Mouse (Mus musculus): ENCODE data around the gene P2rx4. TPM values are rescaled to one million over a fixed set of nuclear protein-coding genes. Genes with fewer than 3 reads are reported as not detected.
"Not testable (repeated sequence)": the region's sequence is repeated elsewhere in the genome, so short reads cannot be mapped to it uniquely, and the experiment has no call there.

The P2rx4 gene
- total RNA-seq (2014; rRNA removed) (11.6 and 17.4 TPM in 2 replicates), polyA plus RNA-seq (2015; fragmentation: Nextera tagmentation; extraction: Ambion mirVana) (21.1 and 21.7 TPM in 2 replicates)

DNA sequence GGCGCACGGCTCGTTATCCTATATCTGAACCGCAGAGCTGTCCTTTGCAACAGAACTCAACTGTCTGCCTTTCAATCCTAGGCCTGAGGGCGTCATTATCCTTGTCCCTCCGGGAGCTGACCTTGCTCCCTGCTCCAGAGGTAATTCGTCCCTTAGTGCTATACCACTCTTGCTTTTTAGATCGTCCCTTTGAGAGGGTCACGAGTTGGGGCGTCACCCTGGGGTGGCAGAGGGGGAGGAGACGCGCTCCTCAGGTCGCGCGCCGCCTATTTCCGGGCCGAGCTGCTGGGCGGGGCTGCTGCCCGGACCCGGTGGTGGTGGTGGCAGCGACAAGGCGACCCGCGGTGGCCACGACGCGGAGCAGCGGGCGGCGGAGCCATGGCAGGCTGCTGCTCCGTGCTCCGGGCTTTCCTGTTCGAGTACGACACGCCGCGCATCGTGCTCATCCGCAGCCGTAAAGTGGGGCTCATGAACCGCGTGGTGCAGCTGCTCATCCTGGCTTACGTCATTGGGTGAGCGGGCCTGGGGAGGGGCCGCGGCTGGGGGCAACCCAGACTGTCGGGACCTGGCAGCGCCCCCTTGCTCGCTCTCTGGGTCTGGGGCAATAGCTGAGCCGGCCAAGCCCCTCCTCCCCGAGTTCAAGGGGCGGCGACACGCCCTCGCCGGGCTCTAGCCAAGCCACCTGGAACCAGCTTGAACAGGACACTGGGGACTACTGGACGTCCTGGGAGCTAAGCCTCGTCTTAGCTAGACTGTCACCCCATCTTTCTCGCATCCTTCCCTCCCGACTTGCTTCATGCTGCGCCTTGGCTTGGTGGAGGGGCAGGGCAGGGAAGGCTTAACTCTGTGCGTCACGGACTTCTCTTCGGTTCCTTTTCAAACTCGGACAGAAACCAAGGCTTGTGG, at the start of gene P2rx4:
Gene P2rx4 (plus strand): TSS at position 269 of the 906 bp plus-strand sequence.
- H3K36me3 ChIP-seq (ENCODE audit: insufficient read depth, low read length): no peaks in the 10 kb centered on the region
- under 1% methylated on average over 65 of the region's 66 CpGs for WGBS
- no peaks in the 10 kb centered on the region for H3K9me3 ChIP-seq (ENCODE audit: low read length)
- peak within 1 kb of the TSS; percentile 81 for H3K9ac ChIP-seq (replicated peaks; ENCODE audit: low read length)
- H3K27ac ChIP-seq: peak within 1 kb of the TSS; percentile 95
- H3K27me3 ChIP-seq (ENCODE audit: insufficient read depth, low read length): no peaks in the 10 kb centered on the region
- ATAC-seq (peak; percentile 96), DNase-seq (ENCODE audit: low spot score) (peak; percentile 93)
- H3K4me3 ChIP-seq (ENCODE audit: low read length): peak within 1 kb of the TSS; percentile 60
- peak within 1 kb of the TSS; percentile 73 for H3K4me2 ChIP-seq (ENCODE audit: low read depth, low read length)
- peak; percentile 47; the same call in 1 of the 2 replicates for TF ChIP-seq CTCF (IDR thresholded peaks at IDR 0.05; ENCODE audit: low read depth)
- peaks cover 15% of the 10 kb centered on the region; the same call in 1 of the 2 replicates for H3K4me1 ChIP-seq (ENCODE audit: insufficient read depth, low read length)

DNA sequence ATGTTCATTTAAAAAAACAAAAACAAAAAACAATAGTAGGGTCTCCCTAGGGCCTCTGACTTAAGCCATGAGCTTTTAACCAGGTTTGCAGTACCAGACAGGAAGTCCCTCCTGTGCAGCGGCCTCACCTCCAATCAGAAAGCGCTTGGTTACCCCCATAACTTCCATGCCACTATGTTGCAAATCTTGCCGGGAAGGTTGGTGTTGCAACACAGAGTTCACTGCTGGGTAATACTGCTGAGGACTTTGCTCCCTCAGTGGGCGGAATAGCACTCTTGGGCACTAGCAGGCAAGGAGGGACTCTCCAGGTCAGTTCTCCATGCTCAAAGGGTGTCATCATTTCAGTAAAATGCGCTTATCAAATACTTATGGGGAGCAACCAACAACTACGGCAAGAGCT, 44.8 kb upstream of the P2rx4 start:
- ATAC-seq: no peak
- no peak for TF ChIP-seq CTCF (IDR thresholded peaks at IDR 0.05; ENCODE audit: low read depth)
- Histone ChIP-seq H3K9me3 (ENCODE audit: low read length) (no peaks in the 10 kb centered on the region), H3K9ac (replicated peaks; ENCODE audit: low read length) (no peak overlapping the region), H3K4me3 (ENCODE audit: low read length) (no peak overlapping the region), H3K27me3 (ENCODE audit: insufficient read depth, low read length) (no peaks in the 10 kb centered on the region), H3K36me3 (ENCODE audit: insufficient read depth, low read length) (no peaks in the 10 kb centered on the region), H3K4me2 (ENCODE audit: low read depth, low read length) (no peak overlapping the region), H3K27ac (no peak overlapping the region), H3K4me1 (ENCODE audit: insufficient read depth, low read length) (no peaks in the 10 kb centered on the region)
- 98% methylated on average over 6 of the region's 6 CpGs for WGBS
- DNase-seq (ENCODE audit: low spot score): no peak

DNA sequence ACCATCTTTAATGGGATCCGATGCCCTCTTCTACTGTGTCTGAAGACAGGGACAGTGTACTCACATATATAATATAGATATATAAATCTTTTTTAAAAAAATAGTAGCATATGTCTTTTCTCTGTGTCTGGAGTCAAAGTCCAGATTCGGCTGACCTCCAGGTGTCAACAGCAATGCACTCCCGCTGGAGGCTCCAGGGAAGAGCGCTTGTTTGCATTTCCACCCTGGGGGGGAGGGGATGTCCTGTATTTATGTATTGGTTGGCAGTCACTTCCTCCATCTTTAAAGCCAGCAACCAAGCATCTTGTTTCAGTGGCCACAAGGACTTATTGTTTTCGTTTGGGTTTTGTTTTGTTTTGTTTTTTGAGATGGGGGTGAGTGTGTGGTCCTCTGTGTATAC, 42.3 kb upstream of the P2rx4 start:
- no peak for ATAC-seq
- no peak overlapping the region for H3K9ac ChIP-seq (replicated peaks; ENCODE audit: low read length)
- H3K9me3 ChIP-seq (ENCODE audit: low read length): no peaks in the 10 kb centered on the region
- 69% methylated on average over 5 of the region's 5 CpGs for WGBS
- no peaks in the 10 kb centered on the region for H3K36me3 ChIP-seq (ENCODE audit: insufficient read depth, low read length)
- TF ChIP-seq CTCF (IDR thresholded peaks at IDR 0.05; ENCODE audit: low read depth): no peak
- no peaks in the 10 kb centered on the region for H3K27me3 ChIP-seq (ENCODE audit: insufficient read depth, low read length)
- H3K4me2 ChIP-seq (ENCODE audit: low read depth, low read length): no peak overlapping the region
- no peak overlapping the region for H3K4me3 ChIP-seq (ENCODE audit: low read length)
- DNase-seq (ENCODE audit: low spot score): no peak
- H3K4me1 ChIP-seq (ENCODE audit: insufficient read depth, low read length): no peaks in the 10 kb centered on the region
- H3K27ac ChIP-seq: no peak overlapping the region

DNA sequence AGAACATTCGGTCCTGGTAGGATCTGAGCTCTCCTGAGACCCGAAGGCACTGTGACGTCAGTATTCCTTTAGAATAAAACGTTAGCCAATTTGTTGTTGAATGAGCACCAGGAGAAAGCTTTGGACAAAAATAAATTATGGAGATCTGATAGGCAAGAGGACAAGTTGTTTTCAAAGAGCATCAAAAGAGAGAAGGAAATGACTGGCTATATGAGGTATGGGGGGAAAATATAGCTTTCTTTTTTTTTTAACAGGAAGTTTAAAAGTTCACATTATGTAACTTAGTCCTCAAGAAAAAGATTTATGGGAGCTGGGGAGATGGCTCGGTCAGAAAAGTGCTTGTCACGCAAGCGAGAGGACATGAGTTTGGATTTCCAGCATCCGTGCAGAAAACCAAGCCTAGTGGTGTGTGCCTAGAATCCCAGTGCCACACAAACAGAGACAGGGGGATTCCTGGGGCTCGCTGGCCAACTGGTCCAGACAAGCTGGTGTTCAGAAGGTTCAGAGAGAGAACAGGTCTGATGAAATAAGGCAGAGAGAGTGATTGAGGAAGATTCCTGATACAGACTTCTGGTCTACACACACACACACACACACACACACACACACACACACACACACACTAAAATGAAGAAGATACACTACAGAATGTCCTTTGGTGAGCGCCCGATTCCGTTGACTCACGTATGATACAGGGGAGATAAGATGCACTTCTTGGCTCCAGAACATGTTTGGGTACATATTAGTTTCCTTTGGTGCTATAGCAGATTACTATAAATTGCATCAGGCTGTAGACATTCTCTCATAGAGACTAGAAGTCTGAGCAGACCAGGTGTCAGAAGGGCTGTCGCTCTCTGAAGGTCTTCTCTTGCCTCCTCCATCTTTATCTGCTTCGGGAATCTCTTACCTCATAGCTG, 38.1 kb upstream of the P2rx4 start:
- no peak overlapping the region for H3K4me3 ChIP-seq (ENCODE audit: low read length)
- WGBS: 81% methylated on average over 15 of the region's 15 CpGs
- no peaks in the 10 kb centered on the region for H3K27me3 ChIP-seq (ENCODE audit: insufficient read depth, low read length)
- H3K9me3 ChIP-seq (ENCODE audit: low read length): no peaks in the 10 kb centered on the region
- ATAC-seq (no peak), DNase-seq (ENCODE audit: low spot score) (no peak)
- no peaks in the 10 kb centered on the region for H3K36me3 ChIP-seq (ENCODE audit: insufficient read depth, low read length)
- H3K9ac ChIP-seq (replicated peaks; ENCODE audit: low read length): no peak overlapping the region
- H3K4me1 ChIP-seq (ENCODE audit: insufficient read depth, low read length): no peaks in the 10 kb centered on the region
- no peak for TF ChIP-seq CTCF (IDR thresholded peaks at IDR 0.05; ENCODE audit: low read depth)
- H3K4me2 ChIP-seq (ENCODE audit: low read depth, low read length): no peak overlapping the region
- no peak overlapping the region for H3K27ac ChIP-seq

DNA sequence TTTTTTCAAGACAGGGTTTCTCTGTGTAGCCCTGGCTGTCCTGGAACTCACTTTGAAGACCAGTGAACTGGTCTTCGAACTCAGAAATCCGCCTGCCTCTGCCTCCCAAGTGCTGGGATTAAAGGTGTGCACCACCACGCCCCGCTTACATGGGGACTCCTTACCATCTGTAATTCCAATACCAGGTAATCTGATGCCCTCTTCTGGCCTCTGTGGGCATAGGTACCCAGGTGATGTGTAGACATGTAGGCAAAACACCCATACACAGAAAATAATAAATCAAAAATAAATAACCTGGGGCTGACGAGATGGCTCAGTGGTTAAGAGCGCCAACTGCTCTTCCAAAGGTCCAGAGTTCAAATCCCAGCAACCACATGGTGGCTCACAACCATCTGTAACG, 35.7 kb upstream of the P2rx4 start:
- H3K36me3 ChIP-seq (ENCODE audit: insufficient read depth, low read length); H3K27me3 ChIP-seq (ENCODE audit: insufficient read depth, low read length); ATAC-seq; H3K27ac ChIP-seq; H3K9ac ChIP-seq (replicated peaks; ENCODE audit: low read length); H3K9me3 ChIP-seq (ENCODE audit: low read length); DNase-seq (ENCODE audit: low spot score); H3K4me2 ChIP-seq (ENCODE audit: low read depth, low read length); H3K4me3 ChIP-seq (ENCODE audit: low read length); H3K4me1 ChIP-seq (ENCODE audit: insufficient read depth, low read length): not testable (repeated sequence)
- WGBS: 83% methylated on average over 7 of the region's 7 CpGs
- TF ChIP-seq CTCF (IDR thresholded peaks at IDR 0.05; ENCODE audit: low read depth): peak; percentile 30; the same call in 1 of the 2 replicates

DNA sequence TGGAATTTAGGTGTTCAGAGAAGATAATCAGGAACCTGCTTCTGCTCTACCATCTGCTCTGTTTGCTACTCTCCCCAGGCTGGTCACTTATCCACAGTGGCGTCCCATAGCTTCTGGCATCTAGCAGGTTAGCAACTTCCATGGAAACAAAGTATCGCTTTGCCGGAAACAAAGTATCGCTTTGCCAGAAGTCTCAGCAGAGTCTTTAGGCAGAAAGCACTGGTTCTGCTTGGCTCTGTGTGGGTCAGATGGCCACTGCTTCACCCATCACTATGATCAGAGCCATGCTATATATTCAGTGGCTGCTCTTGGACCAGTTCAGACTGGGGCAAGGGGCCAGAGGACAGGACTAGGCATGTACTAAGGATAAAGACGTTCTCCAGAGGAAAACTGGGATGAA, 35.0 kb upstream of the P2rx4 start:
- no peak overlapping the region for H3K4me2 ChIP-seq (ENCODE audit: low read depth, low read length)
- no peak overlapping the region for H3K27ac ChIP-seq
- no peak overlapping the region for H3K9ac ChIP-seq (replicated peaks; ENCODE audit: low read length)
- DNase-seq (ENCODE audit: low spot score): no peak
- no peaks in the 10 kb centered on the region for H3K9me3 ChIP-seq (ENCODE audit: low read length)
- 74% methylated on average over 5 of the region's 5 CpGs for WGBS
- TF ChIP-seq CTCF (IDR thresholded peaks at IDR 0.05; ENCODE audit: low read depth): no peak
- no peak for ATAC-seq
- no peaks in the 10 kb centered on the region for H3K4me1 ChIP-seq (ENCODE audit: insufficient read depth, low read length)
- H3K36me3 ChIP-seq (ENCODE audit: insufficient read depth, low read length): no peaks in the 10 kb centered on the region
- no peaks in the 10 kb centered on the region for H3K27me3 ChIP-seq (ENCODE audit: insufficient read depth, low read length)
- H3K4me3 ChIP-seq (ENCODE audit: low read length): no peak overlapping the region
